Mouse (Mus musculus) ES-E14 (cell line): Measurements from ENCODE around the gene Tmem132a. TPM values are rescaled to one million over a fixed set of nuclear protein-coding genes. Genes with fewer than 3 reads are reported as not detected.
A peak's percentile ranks its signal among the peaks of the same experiment; 100 is the strongest.

Experiments
- DNase-seq: peaks from one replicate; pipeline ENCODE4 v3.0.0-alpha.2; 2013; ENCODE audit warnings: low read depth, low spot score
- H3K27ac ChIP-seq: 2 replicates; pipeline ENCODE4 v1.5.1; 2012; ENCODE audit warnings: low read depth, mild to moderate bottlenecking, low read length, moderate library complexity, mixed read lengths; ENCODE audit not compliant: poor library complexity, insufficient read depth, severe bottlenecking
- H3K36me3 ChIP-seq: 2 replicates; pipeline ENCODE4 v1.6.1; 2012; ENCODE audit warnings: mild to moderate bottlenecking, low read length, moderate library complexity, mixed read lengths; ENCODE audit not compliant: control insufficient read depth, poor library complexity, insufficient read depth, severe bottlenecking
- H3K4me1 ChIP-seq, 2 experiments: fragments of 150-350 bp in 1 of 2; sonication (generic) in 1 of 2; 2 replicates each; pipeline ENCODE4 v1.6.1; 2012; ENCODE audit warnings: low read length in 2 of 2, mild to moderate bottlenecking in 1 of 2, mixed read lengths in 1 of 2; ENCODE audit not compliant: control insufficient read depth in 2 of 2, insufficient read depth in 2 of 2, poor library complexity in 1 of 2
- H3K4me3 ChIP-seq, 2 experiments: fragments of 150-350 bp in 1 of 2; sonication (generic) in 1 of 2; 2 replicates each; pipeline ENCODE4 v1.5.1; 2012; ENCODE audit warnings: low read length in 2 of 2, low read depth in 1 of 2, mild to moderate bottlenecking in 1 of 2, mixed read lengths in 1 of 2; ENCODE audit not compliant: insufficient read depth in 1 of 2, poor library complexity in 1 of 2, severe bottlenecking in 1 of 2
- H3K9ac ChIP-seq: 2 replicates; pipeline ENCODE4 v1.6.1; 2012; ENCODE audit warnings: low read depth, mild to moderate bottlenecking, low read length, mixed read lengths; ENCODE audit not compliant: poor library complexity, insufficient read depth, severe bottlenecking
- H3K9me3 ChIP-seq: fragments of 150-350 bp; sonication (generic); 2 replicates; pipeline ENCODE4 v1.6.1; 2012; ENCODE audit warnings: low read depth, mild to moderate bottlenecking, low read length; ENCODE audit not compliant: control insufficient read depth, insufficient read depth
- CHD2 ChIP-seq: IDR thresholded peaks from 2 replicates; pipeline ENCODE4 v1.6.1; 2014; ENCODE audit warnings: mild to moderate bottlenecking, low read depth, low read length, inconsistent platforms
- HCFC1 ChIP-seq: IDR thresholded peaks from 2 replicates; pipeline ENCODE4 v1.6.1; 2012; ENCODE audit warnings: low read length, inconsistent platforms, borderline replicate concordance; ENCODE audit not compliant: insufficient read depth
- MAFK ChIP-seq: IDR thresholded peaks from 2 replicates; pipeline ENCODE4 v1.6.1; 2014; ENCODE audit warnings: mild to moderate bottlenecking, low read depth, low read length, inconsistent platforms; ENCODE audit not compliant: insufficient read depth
- ZC3H11A ChIP-seq: IDR thresholded peaks from 2 replicates; pipeline ENCODE4 v1.6.1; 2012; ENCODE audit warnings: low read depth, mild to moderate bottlenecking, inconsistent platforms, low read length, borderline replicate concordance
- ZNF384 ChIP-seq: IDR thresholded peaks from 2 replicates; pipeline ENCODE4 v1.6.1; 2012; ENCODE audit warnings: low read depth, low read length, inconsistent platforms
- in situ Hi-C, 2 experiments: fragments of 600-800 bp; cut with MboI; formaldehyde crosslinking; loops; one replicate each; pipeline ENCODE4 v1.15.1; 2025; ENCODE audit warnings: low sequenced_read_pairs in 2 of 2, inconsistent platforms in 1 of 2; ENCODE audit not compliant: unreplicated experiment in 2 of 2
- total RNA-seq: library from RNA; depleted of rRNA; stranded (reverse); fragments of 300-350 nt; gene quantifications from 2 replicates; pipeline ENCODE4 v1.2.3, GENCODE M21; 2012

Gene Tmem132a
- total RNA-seq, 1 experiment, result 41.4 TPM

DNA sequence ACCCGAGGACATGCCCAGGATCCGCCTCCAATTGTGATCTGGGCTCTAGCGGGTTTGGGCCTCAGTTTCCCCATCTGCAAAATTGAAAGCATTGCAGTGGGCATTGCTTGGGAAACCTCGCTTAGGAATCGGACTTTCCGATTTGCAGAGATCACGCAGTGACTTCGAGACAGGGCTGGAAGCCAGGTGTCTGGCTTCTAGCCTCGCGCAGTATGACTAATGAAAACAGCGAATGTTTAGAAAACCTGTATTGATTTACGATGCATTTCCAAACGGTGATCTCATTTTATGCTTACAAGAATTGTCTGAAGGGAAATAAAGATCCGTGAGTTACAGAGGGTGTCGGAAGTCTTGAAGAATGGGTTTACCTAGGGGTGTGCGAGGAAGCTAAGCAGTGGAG lies 26.0 kb upstream of the Tmem132a start:
- peaks cover 24% of the 10 kb centered on the region for H3K36me3 ChIP-seq
- peak overlapping the region; percentile 34; the same call in 1 of the 2 replicates for H3K27ac ChIP-seq
- TF ChIP-seq ZC3H11A, result no peak
- TF ChIP-seq HCFC1, result no peak
- TF ChIP-seq CHD2, result no peak
- no peak for TF ChIP-seq ZNF384
- TF ChIP-seq MAFK, result no peak
- in situ Hi-C loops, result no loop called here
- DNase-seq, result no peak
- H3K4me1 ChIP-seq, result peaks cover 2 to 7% of the 10 kb centered on the region in 2 experiments; a peak in 2 of 4 replicates
- H3K4me3 ChIP-seq, result peak overlapping the region; percentile 67 to 98
- no peaks in the 10 kb centered on the region for H3K9me3 ChIP-seq
- H3K9ac ChIP-seq, result peak overlapping the region; percentile 98

DNA sequence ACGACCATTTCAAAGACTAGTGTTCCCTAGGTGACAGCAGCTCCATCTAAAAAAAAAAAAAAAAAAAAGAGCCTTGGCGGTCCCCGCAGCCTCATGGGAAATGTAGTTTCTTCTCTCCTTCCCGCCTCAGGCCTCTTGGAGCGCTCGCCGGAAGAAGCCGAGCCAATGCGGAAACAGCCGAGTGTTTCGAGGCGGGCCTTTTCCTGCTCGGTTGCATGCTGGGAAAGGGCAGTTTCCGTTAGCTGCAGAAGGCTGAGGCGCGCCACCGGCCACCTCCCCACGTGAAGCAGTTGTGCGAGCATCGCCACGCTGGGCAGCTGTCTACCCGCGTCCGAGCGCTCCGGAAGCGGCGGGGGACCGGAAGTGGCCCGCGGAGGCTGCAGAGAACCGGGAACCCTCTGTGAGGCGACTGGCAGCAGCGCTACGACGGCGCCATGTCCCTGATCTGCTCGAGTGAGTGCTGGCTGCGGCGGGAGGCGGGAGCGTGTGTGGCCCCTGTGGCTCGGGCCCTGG lies 25.3 kb upstream of the Tmem132a start, which contains the start of gene Prpf19:
Gene Prpf19, plus strand, starts transcription at position 216 of the 513 bp plus-strand sequence.
- Histone ChIP-seq H3K27ac (peak within 1 kb of the TSS; percentile 34), H3K4me1 (peaks cover 2 to 7% of the 10 kb centered on the region in 2 experiments; a peak in 2 of 4 replicates), H3K4me3 (peak within 1 kb of the TSS; percentile 67 to 98), H3K9me3 (no peaks in the 10 kb centered on the region), H3K36me3 (peaks cover 18% of the 10 kb centered on the region), H3K9ac (peak within 1 kb of the TSS; percentile 98)
- in situ Hi-C loops, result no loop called here
- DNase-seq, result peak; percentile 91
- TF ChIP-seq ZC3H11A, result no peak
- TF ChIP-seq HCFC1, result peak; percentile 99
- TF ChIP-seq CHD2, result no peak
- peak; percentile 100 for TF ChIP-seq ZNF384
- peak; percentile 54; the same call in 1 of the 2 replicates for TF ChIP-seq MAFK

DNA sequence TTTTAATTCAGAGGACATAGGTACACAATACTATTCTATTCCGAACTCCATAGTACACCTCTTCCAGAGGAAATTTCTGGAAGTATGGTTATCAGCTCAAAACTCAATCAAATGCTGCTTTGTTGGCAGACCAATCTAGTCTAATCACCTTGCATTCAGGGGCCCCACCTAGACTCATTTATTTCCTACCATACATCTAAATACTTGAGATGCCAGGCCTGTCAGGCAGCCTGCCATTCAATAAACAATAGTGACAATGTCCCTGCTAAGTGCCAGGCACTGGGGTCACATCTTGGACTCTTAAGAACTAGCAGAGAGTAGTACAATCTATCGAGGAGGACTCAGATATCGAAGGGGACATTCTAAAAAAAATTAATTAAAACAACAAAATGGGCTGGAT lies 22.5 kb upstream of the Tmem132a start:
- Histone ChIP-seq H3K36me3 (no peaks in the 10 kb centered on the region; the same call in 1 of the 2 replicates), H3K4me1 (peaks cover 2 to 4% of the 10 kb centered on the region in 2 experiments; a peak in 2 of 4 replicates), H3K9me3 (no peaks in the 10 kb centered on the region), H3K4me3 (no peak overlapping the region), H3K27ac (no peak overlapping the region), H3K9ac (no peak overlapping the region)
- in situ Hi-C loops, result no loop called here
- TF ChIP-seq ZC3H11A (no peak), ZNF384 (no peak), HCFC1 (no peak), CHD2 (no peak), MAFK (no peak)
- no peak for DNase-seq

DNA sequence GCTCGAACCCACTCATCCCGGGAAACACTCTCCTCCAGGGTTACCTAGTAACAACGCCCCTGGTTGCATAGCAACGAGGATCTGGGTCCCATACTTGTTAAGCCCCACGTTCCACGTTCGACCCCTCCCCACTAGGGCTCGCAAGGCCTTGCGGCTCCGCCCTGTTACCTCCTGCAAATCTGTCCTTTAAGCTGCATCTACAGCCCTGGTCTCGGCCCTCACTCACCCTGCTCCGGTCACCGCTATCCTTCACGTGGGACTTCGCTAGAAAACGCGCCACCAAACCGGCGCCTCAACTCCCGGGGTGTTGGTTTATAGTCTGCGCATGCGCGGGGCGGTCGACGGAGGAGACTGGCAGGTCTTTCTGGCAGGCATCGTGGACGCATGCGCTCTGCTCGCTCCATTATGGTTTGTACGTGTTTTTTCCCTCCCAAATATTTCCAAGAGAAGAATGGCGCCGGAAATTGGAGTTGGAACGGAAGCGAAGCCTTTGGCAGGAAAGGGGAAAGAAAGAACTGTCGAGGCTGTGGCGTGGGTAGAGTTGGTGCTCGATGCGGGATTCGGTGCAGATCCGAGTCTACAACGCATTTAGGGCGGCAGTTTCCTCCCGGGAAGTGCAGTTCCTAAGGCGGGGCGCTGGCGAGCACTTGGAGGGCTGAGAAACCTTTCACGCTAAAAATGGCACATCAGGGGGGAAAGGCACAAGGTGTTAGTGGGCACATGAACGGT lies 11.8 kb upstream of the Tmem132a start, which contains the start of gene Tmem109:
Gene Tmem109, minus strand, starts transcription at position 576 of the 729 bp plus-strand sequence.
- no peaks in the 10 kb centered on the region for H3K36me3 ChIP-seq
- peaks cover 0 to 18% of the 10 kb centered on the region in 2 experiments; a peak in 2 of 4 replicates for H3K4me1 ChIP-seq
- TF ChIP-seq CHD2 (no peak), MAFK (no peak), ZC3H11A (no peak), ZNF384 (no peak), HCFC1 (no peak)
- H3K27ac ChIP-seq, result peak within 1 kb of the TSS; percentile 66; the same call in 1 of the 2 replicates
- peak; percentile 89 for DNase-seq
- H3K9ac ChIP-seq, result peak within 1 kb of the TSS; percentile 89
- H3K9me3 ChIP-seq, result no peaks in the 10 kb centered on the region
- peak within 1 kb of the TSS; percentile 84 to 90 for H3K4me3 ChIP-seq
- in situ Hi-C loops, result no loop called here
